Mouse (Mus musculus) stomach, embryonic 14.5 days (tissue): ENCODE data around the gene Gm49373. TPM values are rescaled to one million over a fixed set of nuclear protein-coding genes. Genes with fewer than 3 reads are reported as not detected.
A peak's percentile ranks its signal among the peaks of the same experiment; 100 is the strongest.

ENCODE experiments used
- ATAC-seq: fragments of 200-750 bp; cut with Nextera tagmentation; 2 replicates; pipeline ENCODE4 v1.8.0; 2017; ENCODE audit warnings: low read depth, moderate TSS enrichment; ENCODE audit not compliant: insufficient number of reproducible peaks, insufficient read depth, low FRiP score
- H3K27ac ChIP-seq: fragments of 300-500 bp; sonication (generic); 2 replicates; pipeline ENCODE4 v1.5.1; 2014; ENCODE audit warnings: mild to moderate bottlenecking, low read length, moderate library complexity, mixed read lengths
- H3K27me3 ChIP-seq: fragments of 300-500 bp; sonication (generic); 2 replicates; pipeline ENCODE4 v1.6.1; 2014; ENCODE audit warnings: low read length, control low read depth, mixed read lengths; ENCODE audit not compliant: control insufficient read depth, insufficient read depth
- H3K36me3 ChIP-seq: fragments of 300-500 bp; sonication (generic); 2 replicates; pipeline ENCODE4 v1.6.1; 2014; ENCODE audit warnings: mild to moderate bottlenecking, control low read depth, low read length, moderate library complexity, mixed read lengths; ENCODE audit not compliant: control insufficient read depth, insufficient read depth
- H3K4me1 ChIP-seq: fragments of 300-500 bp; sonication (generic); 2 replicates; pipeline ENCODE4 v1.6.1; 2014; ENCODE audit warnings: low read length, control low read depth, mixed read lengths; ENCODE audit not compliant: control insufficient read depth, insufficient read depth
- H3K4me2 ChIP-seq: fragments of 300-500 bp; sonication (generic); replicated peaks from 2 replicates; pipeline ENCODE4 v1.6.1; 2014; ENCODE audit warnings: low read depth, low read length, control low read depth
- H3K4me3 ChIP-seq: fragments of 300-500 bp; sonication (generic); 2 replicates; pipeline ENCODE4 v1.5.1; 2014; ENCODE audit warnings: low read depth, low read length, control low read depth
- H3K9ac ChIP-seq: fragments of 300-500 bp; sonication (generic); replicated peaks from 2 replicates; pipeline ENCODE4 v1.6.1; 2014; ENCODE audit warnings: low read depth, mild to moderate bottlenecking, control low read depth, low read length, moderate library complexity, mixed read lengths
- H3K9me3 ChIP-seq: fragments of 300-500 bp; sonication (generic); 2 replicates; pipeline ENCODE4 v1.6.1; 2016; ENCODE audit warnings: low read depth, low read length, control low read depth; ENCODE audit not compliant: control insufficient read depth
- WGBS: fragments of 180-500 bp; shearing (Covaris S2); extraction: QIAGEN DNeasy Blood & Tissue Kit; methylation state at CpG from one replicate; pipeline ENCODE4 v1.1.7; 2014; 5-methylcytosine and 5-hydroxymethylcytosine counted together
- polyA plus RNA-seq: library from polyadenylated mRNA; unstranded; fragments of >200 nt; fragmentation: Nextera tagmentation; extraction: Ambion mirVana; gene quantifications from 2 replicates; pipeline ENCODE4 v1.2.1, GENCODE M21; 2014

The Gm49373 gene
- polyA plus RNA-seq, 1 experiment from 2014 or later, result 0.30 TPM

GRCm38 (mm10) chr9:21104814-21105213 lies 31.9 kb upstream of the Gm49373 start:
- ATAC-seq, result no peak

DNA sequence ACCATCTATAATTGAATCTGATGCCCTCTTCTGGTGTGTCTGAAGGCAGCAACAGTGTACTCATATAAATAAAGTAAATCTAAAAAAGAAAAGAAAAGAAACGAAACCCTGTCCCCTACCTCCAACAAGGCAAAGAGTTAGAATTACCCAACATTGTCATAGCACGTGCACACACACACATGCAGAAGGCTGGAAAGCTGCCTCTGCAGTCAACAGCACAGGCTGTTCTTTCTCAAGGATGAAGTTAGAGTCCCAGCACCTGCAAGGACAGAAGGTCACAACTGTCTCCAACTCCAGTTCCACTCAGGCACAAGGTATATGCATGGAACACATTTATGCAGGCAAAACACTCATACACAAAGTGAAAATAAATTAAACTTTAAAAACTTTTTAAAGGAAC lies 29.2 kb upstream of the Gm49373 start:
- Histone ChIP-seq H3K36me3 (no peaks in the 10 kb centered on the region), H3K9ac (no peak overlapping the region), H3K4me3 (no peak overlapping the region), H3K27ac (no peak overlapping the region), H3K4me2 (no peak overlapping the region), H3K9me3 (no peaks in the 10 kb centered on the region), H3K27me3 (no peaks in the 10 kb centered on the region), H3K4me1 (no peaks in the 10 kb centered on the region)
- no peak for ATAC-seq
- WGBS, result 96% methylated on average over 2 of the region's 2 CpGs

More at GRCm38 (mm10) chr9:21104814-21105213, 31.9 kb upstream of the Gm49373 start:
- WGBS, result 83% methylated on average over 6 of the region's 6 CpGs
- Histone ChIP-seq H3K36me3 (no peaks in the 10 kb centered on the region), H3K27me3 (no peaks in the 10 kb centered on the region), H3K4me3 (no peak overlapping the region), H3K9me3 (no peaks in the 10 kb centered on the region), H3K27ac (no peak overlapping the region), H3K9ac (no peak overlapping the region), H3K4me1 (no peaks in the 10 kb centered on the region), H3K4me2 (no peak overlapping the region)

GRCm38 (mm10) chr9:21100447-21101161 lies 27.7 kb upstream of the Gm49373 start:
- Histone ChIP-seq H3K36me3 (no peaks in the 10 kb centered on the region), H3K4me2 (no peak overlapping the region), H3K4me3 (no peak overlapping the region), H3K27ac (no peak overlapping the region), H3K4me1 (no peaks in the 10 kb centered on the region), H3K27me3 (no peaks in the 10 kb centered on the region), H3K9me3 (no peaks in the 10 kb centered on the region), H3K9ac (no peak overlapping the region)
- ATAC-seq, result no peak
- 37% methylated on average over 15 of the region's 15 CpGs for WGBS

DNA sequence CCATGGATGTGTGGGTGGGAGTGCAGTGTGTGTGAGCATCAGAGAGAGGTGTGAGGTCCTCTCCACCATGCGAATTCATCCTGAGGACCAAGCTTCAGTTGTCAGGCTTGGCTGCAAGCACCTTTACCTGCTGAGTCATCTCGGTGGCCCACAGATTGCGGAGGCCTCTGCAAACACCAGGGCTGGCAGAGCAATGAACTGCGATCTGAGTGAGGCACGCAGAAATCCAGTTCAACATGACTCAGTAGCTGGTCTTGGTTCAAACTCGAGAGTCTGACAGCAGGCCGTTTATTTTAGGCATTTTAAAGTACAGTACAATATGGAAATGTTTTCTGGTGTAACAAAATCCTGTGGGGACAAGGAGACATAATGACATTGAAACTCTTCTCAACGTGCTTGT lies 24.9 kb upstream of the Gm49373 start:
- 69% methylated on average over 8 of the region's 8 CpGs for WGBS
- Histone ChIP-seq H3K4me2 (no peak overlapping the region), H3K36me3 (no peaks in the 10 kb centered on the region), H3K4me1 (no peaks in the 10 kb centered on the region), H3K27ac (no peak overlapping the region), H3K4me3 (no peak overlapping the region), H3K9ac (no peak overlapping the region), H3K27me3 (no peaks in the 10 kb centered on the region), H3K9me3 (no peaks in the 10 kb centered on the region)
- ATAC-seq, result no peak; the same call in 1 of the 2 replicates

DNA sequence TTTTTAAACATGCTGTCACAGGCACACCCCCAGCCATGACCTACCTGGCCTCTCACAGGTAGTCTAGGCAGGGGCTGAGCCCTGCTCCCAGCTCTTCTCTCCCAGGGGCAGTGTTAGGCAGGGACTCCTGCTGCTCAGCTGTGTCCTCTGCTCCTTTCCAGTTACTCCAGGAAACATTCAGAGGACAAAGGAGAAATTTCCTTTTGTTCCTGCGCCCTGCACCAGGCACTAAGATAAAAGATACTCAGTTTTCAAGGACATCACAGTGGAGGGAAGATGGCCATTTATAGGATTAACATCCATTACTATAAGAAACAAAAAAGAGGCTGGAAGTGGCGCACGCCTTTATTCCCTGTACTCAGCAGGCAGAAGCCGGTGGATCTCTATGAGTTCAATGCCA lies 23.1 kb upstream of the Gm49373 start:
- no peaks in the 10 kb centered on the region for H3K9me3 ChIP-seq
- H3K4me2 ChIP-seq, result no peak overlapping the region
- 90% methylated on average over 4 of the region's 4 CpGs for WGBS
- no peaks in the 10 kb centered on the region for H3K27me3 ChIP-seq
- H3K9ac ChIP-seq, result no peak overlapping the region
- H3K4me1 ChIP-seq, result peaks cover under 1% of the 10 kb centered on the region; the same call in 1 of the 2 replicates
- H3K36me3 ChIP-seq, result no peaks in the 10 kb centered on the region
- ATAC-seq, result no peak
- no peak overlapping the region for H3K27ac ChIP-seq
- no peak overlapping the region for H3K4me3 ChIP-seq

DNA sequence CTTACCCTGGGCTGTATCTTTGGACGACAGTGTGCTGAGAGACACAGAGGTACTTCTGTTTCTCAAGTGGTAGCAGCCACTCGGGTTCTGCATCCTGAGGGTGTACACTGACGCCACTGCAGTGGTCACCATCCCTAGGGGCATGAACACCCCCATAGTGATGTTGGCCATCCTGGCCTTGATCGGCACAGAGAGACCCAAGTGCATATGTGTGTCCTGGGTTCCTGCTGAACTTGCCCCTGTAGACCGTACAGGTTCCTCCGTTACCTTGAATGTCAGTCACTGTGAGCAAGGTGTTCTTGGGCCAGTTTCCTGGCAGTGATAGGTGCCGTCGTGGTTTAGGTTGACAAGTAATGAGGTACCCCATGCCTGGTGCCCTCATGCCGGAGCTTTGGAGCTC lies 20.5 kb upstream of the Gm49373 start:
- H3K27me3 ChIP-seq, result no peaks in the 10 kb centered on the region
- H3K27ac ChIP-seq, result no peak overlapping the region
- H3K4me1 ChIP-seq, result peaks cover 9% of the 10 kb centered on the region
- no peak overlapping the region for H3K9ac ChIP-seq
- ATAC-seq, result no peak
- H3K9me3 ChIP-seq, result no peaks in the 10 kb centered on the region
- 96% methylated on average over 9 of the region's 9 CpGs for WGBS
- no peak overlapping the region for H3K4me3 ChIP-seq
- peaks cover 12% of the 10 kb centered on the region for H3K36me3 ChIP-seq
- no peak overlapping the region for H3K4me2 ChIP-seq

- peak within 1 kb of the TSS; percentile 88 for H3K4me2 ChIP-seq
- peak; percentile 99 for ATAC-seq
- H3K4me3 ChIP-seq, result peak within 1 kb of the TSS; percentile 71
- no peaks in the 10 kb centered on the region for H3K27me3 ChIP-seq
- H3K9ac ChIP-seq, result peak within 1 kb of the TSS; percentile 71
- H3K9me3 ChIP-seq, result no peaks in the 10 kb centered on the region
- H3K4me1 ChIP-seq, result peaks cover 9% of the 10 kb centered on the region
- under 1% methylated on average over 54 of the region's 54 CpGs for WGBS
- peaks cover 28% of the 10 kb centered on the region for H3K36me3 ChIP-seq
- H3K27ac ChIP-seq, result peak within 1 kb of the TSS; percentile 89
Measured at GRCm38 (mm10) chr9:21091707-21092320, 18.9 kb upstream of the Gm49373 start, which contains the start of the genes Gm38431 and Raver1. Gm38431 (minus strand) TSS chr9:21091997. Raver1 (minus strand) TSS chr9:21092008.

DNA sequence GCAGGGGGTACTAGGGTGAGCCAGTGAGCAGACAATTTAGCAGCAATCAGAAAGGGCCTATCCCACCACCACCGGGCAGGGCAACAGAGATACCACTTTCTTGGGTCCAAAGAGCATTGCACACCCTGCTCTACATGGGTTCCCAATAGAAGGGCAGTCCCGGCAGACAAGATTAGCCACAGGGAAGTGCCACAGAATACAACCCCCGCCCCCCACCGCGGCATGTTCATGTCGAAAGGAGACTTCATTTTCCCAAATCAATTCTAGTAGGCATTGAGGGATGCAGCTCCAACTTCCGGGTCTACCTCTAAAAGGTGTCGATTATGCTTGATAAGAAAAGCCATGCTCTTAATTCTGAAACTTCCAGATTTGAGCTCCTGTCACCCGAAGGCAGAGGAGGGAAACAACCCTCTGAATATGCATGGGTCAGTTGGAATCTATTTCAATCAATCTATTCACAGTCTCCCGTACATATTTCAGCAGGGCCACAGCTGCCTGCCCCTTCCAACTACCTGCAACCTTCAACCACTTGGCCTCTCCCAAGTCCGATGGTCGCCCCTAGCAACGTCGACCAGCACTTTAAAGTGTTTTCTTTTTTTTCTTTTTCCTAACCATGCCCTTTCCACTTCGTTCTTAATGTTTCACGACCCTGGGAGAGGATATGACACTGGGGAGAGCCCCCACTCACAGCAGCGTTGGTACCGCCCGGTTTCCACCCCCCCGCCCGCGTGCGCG lies 18.2 kb upstream of the Gm49373 start:
- peak overlapping the region; percentile 88 for H3K4me2 ChIP-seq
- ATAC-seq, result no peak
- H3K36me3 ChIP-seq, result peaks cover 35% of the 10 kb centered on the region
- peak overlapping the region; percentile 89 for H3K27ac ChIP-seq
- no peaks in the 10 kb centered on the region for H3K27me3 ChIP-seq
- H3K4me1 ChIP-seq, result peaks cover 9% of the 10 kb centered on the region
- 2% methylated on average over 24 of the region's 24 CpGs for WGBS
- H3K4me3 ChIP-seq, result peak overlapping the region; percentile 71
- H3K9me3 ChIP-seq, result no peaks in the 10 kb centered on the region
- H3K9ac ChIP-seq, result peak overlapping the region; percentile 71
